Mouse (Mus musculus) 3134 (cell line): ENCODE data around the gene Dvl1.

ENCODE experiments used
- DNase-seq: peaks from one replicate; pipeline ENCODE4 v3.0.0-alpha.2; 2011; ENCODE audit warnings: low spot score; ENCODE audit not compliant: insufficient read length; ENCODE audit errors: extremely low read depth

Gene Dvl1

GRCm38 (mm10) chr4:155904318-155905102, 57.3 kb downstream of the Dvl1 start:
- DNase-seq: no peak

DNA sequence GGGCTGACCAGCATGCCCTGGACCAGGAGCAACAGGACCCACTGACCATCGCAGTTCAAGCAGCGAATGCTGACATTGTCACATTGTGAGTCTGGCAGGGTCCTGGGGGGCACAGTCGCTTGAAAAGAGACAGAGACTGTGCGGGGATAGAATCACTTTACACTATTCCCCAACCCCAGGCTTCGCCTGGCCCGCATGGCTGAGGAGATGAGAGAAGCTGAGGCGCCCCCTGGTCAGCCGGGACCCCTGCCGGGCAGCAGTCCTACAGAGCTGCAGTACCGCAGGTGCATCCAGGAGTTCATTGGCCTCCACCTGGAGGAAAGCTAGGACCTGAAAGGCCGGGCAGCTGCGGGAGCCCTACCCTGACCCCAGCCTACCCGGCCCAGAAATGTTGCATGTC, 58.4 kb downstream of the Dvl1 start:
- DNase-seq: no peak

GRCm38 (mm10) chr4:155906125-155906524, 58.9 kb downstream of the Dvl1 start:
- DNase-seq: no peak

GRCm38 (mm10) chr4:155907003-155907402, 59.8 kb downstream of the Dvl1 start:
- DNase-seq: no peak

GRCm38 (mm10) chr4:155908281-155908680, 61.1 kb downstream of the Dvl1 start:
- no peak for DNase-seq

DNA sequence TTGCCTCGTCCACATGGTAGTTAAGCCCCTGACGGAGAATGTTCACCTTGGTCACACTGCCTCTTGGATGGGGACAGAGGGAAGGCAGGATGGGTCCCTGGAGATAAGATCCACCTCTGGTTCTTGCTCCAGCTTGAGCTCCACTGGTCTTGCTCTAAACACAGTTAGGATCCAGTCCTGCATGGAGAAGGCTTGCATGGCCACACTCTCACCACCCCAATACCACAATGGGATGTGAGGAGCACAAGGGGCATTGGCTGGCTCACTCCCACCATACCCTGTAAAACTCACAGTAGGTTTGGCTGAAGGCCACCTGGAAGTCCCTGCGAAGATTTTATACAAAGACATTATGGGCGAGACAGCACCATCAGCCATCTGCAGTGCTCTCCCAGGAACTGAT, 61.5 kb downstream of the Dvl1 start:
- no peak for DNase-seq
